Mouse (Mus musculus): ENCODE results near the gene Cyp4a29.
"Not testable (repeated sequence)": the region's sequence is repeated elsewhere in the genome, so short reads cannot be mapped to it uniquely, and the experiment has no call there.

Cyp4a29 gene

DNA sequence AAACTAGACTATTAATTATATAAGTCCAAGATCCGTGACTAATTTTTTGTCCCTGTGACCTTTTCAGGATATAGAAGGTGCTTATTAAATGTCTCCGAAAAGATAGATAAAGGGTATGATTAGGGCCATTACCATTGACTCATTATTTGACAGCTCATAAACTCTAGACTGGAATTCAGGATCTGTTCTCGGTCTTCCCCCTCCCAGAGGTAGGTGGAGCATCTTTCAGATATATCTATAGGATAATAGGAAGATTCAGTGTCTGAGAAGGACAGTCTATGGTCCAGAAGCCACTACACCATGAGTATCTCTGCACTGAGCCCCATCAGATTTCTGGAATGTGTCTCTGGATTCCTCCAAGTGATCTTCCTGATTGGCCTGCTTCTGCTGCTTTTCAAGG, at the start of gene Cyp4a29:
Gene Cyp4a29, plus strand, starts transcription at position 301 of the 400 bp plus-strand sequence.
- DNase-seq (ENCODE audit: low read depth, low spot score) = no peak

DNA sequence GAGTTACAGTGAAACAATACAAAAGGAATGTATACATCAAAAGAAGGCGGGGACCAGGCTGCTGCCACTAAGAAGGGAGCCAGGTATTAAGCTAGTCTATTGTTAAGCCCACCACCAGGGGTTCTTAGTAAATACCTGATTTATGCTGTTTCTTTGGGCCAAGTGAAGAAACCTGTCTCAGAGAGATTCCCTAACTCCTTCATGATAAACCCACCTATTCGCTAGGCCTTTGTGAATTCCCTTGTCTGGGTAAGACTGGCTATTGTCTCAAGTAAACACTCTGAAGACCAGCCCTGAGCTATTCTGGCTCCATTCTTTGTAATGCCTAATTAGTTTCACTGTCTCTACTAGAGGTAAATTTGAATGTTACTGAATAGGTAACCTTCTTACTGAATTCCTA, 9.0 kb upstream of the Cyp4a29 start:
- DNase-seq (ENCODE audit: low read depth, low spot score) = not testable (repeated sequence)

DNA sequence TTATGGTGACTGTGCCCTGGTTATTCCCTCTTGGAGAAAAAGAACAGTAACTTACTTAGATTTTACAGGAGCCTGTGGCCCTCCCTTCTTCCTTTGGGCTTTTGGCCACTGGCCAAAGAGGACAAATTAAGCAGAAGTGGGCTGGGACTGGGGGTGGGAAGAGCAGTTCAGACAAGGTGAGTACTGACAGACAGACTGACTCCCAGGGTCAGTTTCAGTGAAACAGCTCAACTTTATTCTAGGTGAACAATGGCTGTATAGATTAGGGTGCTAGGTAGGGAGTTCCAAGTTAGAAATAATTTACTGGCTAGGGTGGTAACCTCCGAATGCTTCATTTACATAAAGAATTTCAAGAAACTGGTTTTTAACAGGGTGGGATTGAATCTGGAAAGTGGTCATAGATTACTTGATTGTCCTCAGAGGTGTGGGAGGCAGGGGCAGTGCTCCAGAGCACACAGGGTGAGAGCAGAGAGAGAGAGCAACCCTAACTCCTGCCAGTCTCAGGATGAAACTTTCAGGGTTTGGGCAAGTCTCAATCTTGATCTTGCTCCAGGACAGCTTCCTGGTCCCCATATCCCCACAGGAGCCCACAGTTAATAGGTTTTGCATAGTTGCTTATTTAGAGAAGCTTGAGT, 5.3 kb upstream of the Cyp4a29 start:
- DNase-seq (ENCODE audit: low read depth, low spot score) = no peak

DNA sequence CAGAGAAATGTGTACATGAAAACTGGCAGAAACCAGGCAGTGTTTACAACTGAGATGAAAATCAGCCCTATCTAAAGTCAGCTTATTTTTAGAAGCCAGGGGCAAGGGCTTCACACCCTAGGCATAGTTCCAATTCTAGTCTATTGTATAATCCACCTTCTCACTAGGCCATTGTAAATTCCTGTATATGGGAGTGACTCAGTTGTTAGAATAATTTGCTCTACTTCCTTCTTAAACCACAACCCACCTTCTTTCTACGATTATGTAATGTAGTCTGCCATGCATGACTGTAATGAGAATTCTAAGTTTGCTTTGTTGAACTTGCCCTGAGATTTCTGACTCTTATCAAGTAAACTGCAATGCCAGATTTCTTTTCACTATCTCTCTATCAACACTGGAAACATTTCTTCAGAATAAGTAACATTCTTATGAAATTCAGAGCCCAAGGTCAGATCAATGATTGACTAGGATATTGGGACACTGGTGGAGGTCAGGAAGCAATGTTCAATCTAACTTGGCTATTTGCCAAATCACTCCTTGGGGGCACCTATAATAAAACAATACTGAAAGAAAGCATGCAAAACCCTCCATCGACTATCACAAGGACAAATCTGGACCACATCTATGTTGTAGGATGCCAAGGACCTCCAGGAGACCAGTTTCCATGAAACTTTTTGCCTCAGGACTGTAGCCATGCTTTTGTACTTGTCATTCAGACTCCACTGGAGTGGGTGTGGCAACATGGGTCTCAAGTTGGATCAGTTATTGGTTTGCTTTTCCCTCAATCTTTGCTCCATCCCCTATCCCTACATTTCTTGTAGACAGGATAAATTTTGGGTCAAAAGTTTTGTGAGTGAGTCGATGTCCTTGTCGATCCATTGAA, 23.0 kb downstream of the Cyp4a29 start:
- not testable (repeated sequence) for DNase-seq (ENCODE audit: low read depth, low spot score)

DNA sequence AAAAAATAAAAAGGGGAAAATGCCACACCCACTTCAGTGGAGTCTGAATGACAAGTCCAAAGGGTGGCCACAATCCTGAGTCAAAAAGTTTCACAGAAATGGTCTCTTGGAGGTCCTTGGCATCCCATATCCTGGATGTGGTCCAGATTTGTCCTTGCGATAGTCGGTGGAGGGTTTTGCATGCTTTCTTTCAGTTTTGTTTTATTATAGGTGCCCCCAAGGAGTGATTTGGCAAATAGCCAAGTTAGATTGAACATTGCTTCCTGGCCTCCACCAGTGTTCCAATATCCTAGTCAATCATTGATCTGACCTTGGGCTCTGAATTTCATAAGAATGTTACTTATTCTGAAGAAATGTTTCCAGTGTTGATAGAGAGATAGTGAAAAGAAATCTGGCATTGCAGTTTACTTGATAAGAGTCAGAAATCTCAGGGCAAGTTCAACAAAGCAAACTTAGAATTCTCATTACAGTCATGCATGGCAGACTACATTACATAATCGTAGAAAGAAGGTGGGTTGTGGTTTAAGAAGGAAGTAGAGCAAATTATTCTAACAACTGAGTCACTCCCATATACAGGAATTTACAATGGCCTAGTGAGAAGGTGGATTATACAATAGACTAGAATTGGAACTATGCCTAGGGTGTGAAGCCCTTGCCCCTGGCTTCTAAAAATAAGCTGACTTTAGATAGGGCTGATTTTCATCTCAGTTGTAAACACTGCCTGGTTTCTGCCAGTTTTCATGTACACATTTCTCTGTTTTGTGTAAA, 36.5 kb downstream of the Cyp4a29 start:
- DNase-seq (ENCODE audit: low read depth, low spot score) = not testable (repeated sequence)

DNA sequence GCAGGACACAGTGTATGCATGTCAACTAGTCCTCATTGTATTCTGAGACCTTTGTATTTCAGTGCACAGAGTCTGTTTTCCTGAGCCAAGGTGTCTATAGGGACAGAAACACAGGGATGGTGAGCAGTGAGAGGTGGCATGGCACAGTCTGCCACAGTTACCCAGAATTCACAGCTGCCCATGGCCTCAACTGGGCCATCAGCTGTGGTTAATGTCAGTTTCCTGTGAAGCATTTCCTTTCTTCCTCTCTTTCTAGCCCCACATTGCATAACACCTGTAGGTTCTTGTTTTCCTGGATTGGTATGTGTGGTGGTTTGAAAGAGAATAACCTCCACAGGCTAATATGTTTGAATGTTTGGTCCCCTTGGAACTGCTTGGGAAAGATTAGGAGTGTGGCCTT, 38.5 kb downstream of the Cyp4a29 start:
- no peak for DNase-seq (ENCODE audit: low read depth, low spot score)

DNA sequence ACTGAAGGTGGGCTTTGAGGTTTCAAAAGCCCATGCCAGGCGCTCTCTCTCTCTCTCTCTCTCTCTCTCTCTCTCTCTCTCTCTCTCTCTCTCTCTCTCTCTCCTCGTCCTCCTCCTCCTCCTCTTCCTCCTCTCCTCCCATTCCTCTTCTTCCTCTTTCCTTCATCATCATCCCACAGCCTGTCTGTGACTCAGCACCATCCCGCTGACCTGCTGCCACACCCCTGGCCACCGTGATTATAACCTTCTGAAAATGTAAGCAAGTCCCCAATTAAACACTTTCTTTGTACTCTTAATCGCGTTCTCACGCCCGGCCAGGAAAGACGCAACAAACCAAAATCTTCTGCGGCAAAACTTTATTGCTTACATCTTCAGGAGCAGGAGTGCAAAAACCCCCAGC, 38.9 kb downstream of the Cyp4a29 start:
- DNase-seq (ENCODE audit: low read depth, low spot score) = not testable (repeated sequence)

DNA sequence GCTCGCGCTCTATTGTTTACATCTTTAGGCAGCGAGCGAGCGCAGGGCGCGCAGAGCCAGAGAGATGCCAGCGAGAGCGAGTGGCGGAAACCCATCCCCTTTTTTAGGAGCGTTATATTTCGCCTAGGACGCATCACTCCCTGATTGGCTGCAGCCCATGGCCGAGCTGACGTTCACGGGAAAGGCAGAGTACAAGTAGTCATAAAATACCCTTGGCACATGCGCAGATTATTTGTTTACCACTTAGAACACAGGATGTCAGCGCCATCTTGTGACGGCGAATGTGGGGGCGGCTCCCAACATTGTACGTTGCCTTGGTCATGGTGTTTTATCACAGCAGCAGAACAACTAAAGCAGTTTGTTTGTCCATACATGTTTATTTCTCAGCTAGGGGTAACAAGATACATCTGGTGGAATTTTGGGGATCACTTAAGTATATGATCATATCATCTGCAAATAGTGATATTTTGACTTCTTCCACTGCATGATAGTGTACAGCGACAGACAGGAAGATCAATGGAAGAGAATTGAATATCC, 39.4 kb downstream of the Cyp4a29 start:
- DNase-seq (ENCODE audit: low read depth, low spot score) = not testable (repeated sequence)

DNA sequence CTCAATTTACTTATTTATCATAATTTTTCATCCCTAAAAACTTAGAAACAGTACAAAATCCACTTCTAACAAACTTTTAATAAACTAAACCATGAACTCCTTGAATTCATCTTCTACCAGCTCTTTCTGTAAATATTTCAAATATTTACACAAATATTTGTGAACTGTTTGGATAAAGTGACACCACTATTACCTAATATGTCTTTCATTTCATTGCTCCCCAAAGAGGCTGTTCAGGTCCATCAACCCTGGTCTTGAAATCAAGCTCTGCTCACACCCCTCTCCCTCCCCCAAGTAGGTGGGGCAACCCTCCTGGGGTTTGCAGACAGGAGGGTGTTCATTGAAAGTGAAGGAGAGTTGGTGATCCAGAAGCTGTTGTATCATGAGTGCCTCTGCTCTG, 56.9 kb downstream of the Cyp4a29 start, which contains the start of gene Cyp4a12a:
Gene Cyp4a12a, plus strand, starts transcription at position 301 of the 400 bp plus-strand sequence.
- not testable (repeated sequence) for DNase-seq (ENCODE audit: low read depth, low spot score)
